ENCODE assay signal across 8 mouse cellular contexts in the genomic region with DNA sequence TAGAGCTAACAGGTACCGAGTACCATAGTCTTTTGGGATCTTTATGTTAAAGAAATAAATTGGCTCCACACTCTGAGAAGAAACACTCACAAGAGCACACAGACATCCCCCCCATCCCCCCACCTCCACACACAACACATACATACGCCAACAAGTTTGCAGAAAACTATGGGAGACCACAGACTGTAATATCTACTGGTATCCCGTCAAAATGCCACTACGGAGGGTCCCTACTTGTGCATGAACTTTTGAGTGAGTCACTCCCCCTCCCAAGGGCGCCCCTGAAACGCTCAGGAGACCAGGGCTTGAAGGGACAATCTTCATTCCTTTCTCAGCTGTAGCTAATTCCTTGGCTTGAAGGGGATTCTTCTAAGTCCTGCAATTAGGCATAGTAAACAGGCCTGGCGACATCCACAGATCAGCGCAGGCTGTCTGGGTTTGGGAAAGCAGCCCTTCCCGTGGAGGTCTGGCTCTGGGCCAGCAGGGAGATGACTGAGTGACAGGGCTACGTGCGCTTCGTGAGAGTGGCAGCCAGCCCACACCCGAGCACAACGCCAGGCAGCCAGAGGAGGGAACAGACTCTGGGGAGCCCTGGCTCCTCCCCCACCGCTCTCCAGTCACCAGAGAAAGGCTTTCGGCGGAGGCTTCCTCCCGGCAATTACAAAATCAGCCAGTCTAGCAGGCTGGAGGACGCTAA. TPM values are rescaled to one million over a fixed set of nuclear protein-coding genes. Genes with fewer than 3 reads are reported as not detected.
DNase-seq lines count a peak whose midpoint lies in the region; ATAC-seq and TF ChIP-seq lines count a peak whose summit lies in the region.

No protein-coding gene starts in this region.

- no peaks in the 10 kb centered on the region for H3K27me3 ChIP-seq in hindbrain, embryonic 12.5 days
- H3K27me3 ChIP-seq in lung, postnatal 0 days (replicated peaks; ENCODE audit: insufficient read depth, low read length), result no peaks in the 10 kb centered on the region

- peak overlapping the region; percentile 42; the same call in 1 of the 2 replicates for H3K9ac ChIP-seq in hindbrain, embryonic 12.5 days
- peak overlapping the region; percentile 8; the same call in 1 of the 2 replicates for H3K9ac ChIP-seq in lung, postnatal 0 days (replicated peaks; ENCODE audit: low read depth)

- H3K4me2 ChIP-seq in hindbrain, embryonic 12.5 days (replicated peaks), result peak overlapping the region; percentile 51
- peak overlapping the region; percentile 48 for H3K4me2 ChIP-seq in lung, postnatal 0 days (replicated peaks; ENCODE audit: low read depth, low read length)

- no peak for TF ChIP-seq EP300 in lung, postnatal 0 days (IDR thresholded peaks at IDR 0.05)

- peak overlapping the region; percentile 77 for H3K27ac ChIP-seq in hindbrain, embryonic 12.5 days
- H3K27ac ChIP-seq in lung, postnatal 0 days (ENCODE audit: low read length), result peak overlapping the region; percentile 71

- 4% methylated on average over 19 of the region's 19 CpGs for whole genome bisulfite sequencing in hindbrain, embryonic 12.5 days
- WGBS in lung, postnatal 0 days, result 3% methylated on average over 18 of the region's 19 CpGs

- H3K4me1 ChIP-seq in hindbrain, embryonic 12.5 days, result peaks cover 37% of the 10 kb centered on the region
- H3K4me1 ChIP-seq in lung, postnatal 0 days (ENCODE audit: insufficient read depth, low read depth, low read length), result peaks cover 39% of the 10 kb centered on the region

- peak; percentile 91 for DNase-seq in NIH3T3 (ENCODE audit: low read depth)
- peak; percentile 96 to 98 for DNase-seq in cerebellum, postnatal 10 days
- peak; percentile 64 to 71 for DNase-seq in frontal cortex, postnatal 14 days (ENCODE audit: low spot score in 2 of 2)
- DNase-seq in layer of hippocampus, postnatal 14 days (ENCODE audit: low spot score in 2 of 2), result peak; percentile 73 to 82
- DNase-seq in lung, postnatal 0 days (ENCODE audit: low spot score), result peak; percentile 98
- peak; percentile 73 for DNase-seq in ovary, postnatal 14 days (ENCODE audit: low spot score)
- DNase-seq in urinary bladder, adult 18-20 months (ENCODE audit: low spot score in 2 of 2), result peak; percentile 69 to 79

- no peak for TF ChIP-seq CTCF in lung, postnatal 0 days (IDR thresholded peaks at IDR 0.05)

- H3K36me3 ChIP-seq in hindbrain, embryonic 12.5 days, result no peaks in the 10 kb centered on the region
- no peaks in the 10 kb centered on the region for H3K36me3 ChIP-seq in lung, postnatal 0 days (ENCODE audit: insufficient read depth, low read length)

- H3K9me3 ChIP-seq in hindbrain, embryonic 12.5 days (replicated peaks), result no peaks in the 10 kb centered on the region
- no peaks in the 10 kb centered on the region for H3K9me3 ChIP-seq in lung, postnatal 0 days (ENCODE audit: low read length)

- peak overlapping the region; percentile 18 for H3K4me3 ChIP-seq in hindbrain, embryonic 12.5 days
- H3K4me3 ChIP-seq in lung, postnatal 0 days (ENCODE audit: low read depth, low read length), result peak overlapping the region; percentile 10

- peak; percentile 97 for ATAC-seq in hindbrain, embryonic 12.5 days (ENCODE audit: low FRiP score)
- peak; percentile 96 for ATAC-seq in lung, postnatal 0 days

RNA-seq across cellular contexts. Expression of a gene that starts 11.9 kb away (rescaled TPM):
- 6.2 and 7.3 TPM in 2 replicates for polyA plus RNA-seq in hindbrain, embryonic 12.5 days (2016; fragmentation: Nextera tagmentation; extraction: Ambion mirVana)
- 1 to 10 TPM; 4.3 to 5.9 TPM for total RNA-seq in layer of hippocampus, postnatal 14 days (2021)
- polyA plus RNA-seq in lung, postnatal 0 days (2015; fragmentation: Nextera tagmentation; extraction: Ambion mirVana), result 5.2 and 5.4 TPM in 2 replicates

Comparison
In these comparisons a context has a peak if more than half of its experiments do, and no peak if none do; other contexts are left out.
1. Peak in every context shown above with its lines: DNase-seq, ATAC-seq, H3K4me3 ChIP-seq and H3K27ac ChIP-seq.